Mouse (Mus musculus) lung, postnatal 4 days (tissue): ENCODE results near the gene Fbxl15.

ENCODE experiments used
- DNase-seq, 2 experiments: peaks; one replicate each; pipeline ENCODE4 v3.0.0; 2021

Gene Fbxl15

GRCm38 (mm10) chr19:46308706-46309435, 19.1 kb upstream of the Fbxl15 start:
- DNase-seq = peak; percentile 87 to 90

- DNase-seq = peak in 1 of 2 experiments; percentile 23
Observed at GRCm38 (mm10) chr19:46309651-46310305, 18.2 kb upstream of the Fbxl15 start.

GRCm38 (mm10) chr19:46310312-46310865, 17.6 kb upstream of the Fbxl15 start:
- DNase-seq = peak in 1 of 2 experiments; percentile 19

- no peak for DNase-seq
Observed at GRCm38 (mm10) chr19:46311341-46311740, 16.6 kb upstream of the Fbxl15 start.

- DNase-seq = peak in 1 of 2 experiments; percentile 30
Observed at GRCm38 (mm10) chr19:46312566-46312965, 15.4 kb upstream of the Fbxl15 start.

GRCm38 (mm10) chr19:46313116-46313515, 14.9 kb upstream of the Fbxl15 start:
- peak in 1 of 2 experiments; percentile 16 for DNase-seq

- peak in 1 of 2 experiments; percentile 16 for DNase-seq
Observed at GRCm38 (mm10) chr19:46313591-46313990, 14.4 kb upstream of the Fbxl15 start.

GRCm38 (mm10) chr19:46314151-46314601, 13.8 kb upstream of the Fbxl15 start:
- peak; percentile 39 to 47 for DNase-seq

- DNase-seq = peak in 1 of 2 experiments; percentile 19
Observed at GRCm38 (mm10) chr19:46314872-46315742, 12.9 kb upstream of the Fbxl15 start.

- DNase-seq = no peak
Observed at GRCm38 (mm10) chr19:46315752-46316610, 12.0 kb upstream of the Fbxl15 start.

- DNase-seq = peak in 1 of 2 experiments; percentile 22
Observed at GRCm38 (mm10) chr19:46316846-46317545, 11.0 kb upstream of the Fbxl15 start.

GRCm38 (mm10) chr19:46317546-46317885, 10.5 kb upstream of the Fbxl15 start:
- DNase-seq = peak in 1 of 2 experiments; percentile 26

- peak in 1 of 2 experiments; percentile 45 for DNase-seq
Observed at GRCm38 (mm10) chr19:46318031-46318471, 9.9 kb upstream of the Fbxl15 start.

- peak; percentile 74 to 77 for DNase-seq
Observed at GRCm38 (mm10) chr19:46318586-46319378, 9.2 kb upstream of the Fbxl15 start.

GRCm38 (mm10) chr19:46320076-46320785, 7.8 kb upstream of the Fbxl15 start:
- no peak for DNase-seq

- DNase-seq = peak in 1 of 2 experiments; percentile 21
Observed at GRCm38 (mm10) chr19:46321101-46321943, 6.7 kb upstream of the Fbxl15 start.

- no peak for DNase-seq
Observed at GRCm38 (mm10) chr19:46322144-46322995, 5.6 kb upstream of the Fbxl15 start.
